Mouse (Mus musculus) forebrain, embryonic 15.5 days (tissue): ENCODE data around the gene Pou5f1. TPM values are rescaled to one million over a fixed set of nuclear protein-coding genes. Genes with fewer than 3 reads are reported as not detected.
"Not testable (repeated sequence)": the region's sequence is repeated elsewhere in the genome, so short reads cannot be mapped to it uniquely, and the experiment has no call there.

ENCODE experiments used
- ATAC-seq: fragments of 200-750 bp; cut with Nextera tagmentation; replicated peaks from 2 replicates; pipeline ENCODE4 v1.8.0; 2017; ENCODE audit warnings: mild to moderate bottlenecking, moderate TSS enrichment, moderate library complexity
- H3K27ac ChIP-seq: fragments of 300-500 bp; sonication (generic); replicated peaks from 2 replicates; pipeline ENCODE4 v1.5.1; 2015; ENCODE audit warnings: mild to moderate bottlenecking, inconsistent platforms
- H3K27me3 ChIP-seq: fragments of 300-500 bp; sonication (generic); 2 replicates; pipeline ENCODE4 v1.6.1; 2015; ENCODE audit warnings: inconsistent platforms
- H3K36me3 ChIP-seq: fragments of 300-500 bp; sonication (generic); 2 replicates; pipeline ENCODE4 v1.6.1; 2015; ENCODE audit warnings: mild to moderate bottlenecking, inconsistent platforms
- H3K4me1 ChIP-seq: fragments of 300-500 bp; sonication (generic); 2 replicates; pipeline ENCODE4 v1.6.1; 2015; ENCODE audit warnings: inconsistent platforms
- H3K4me2 ChIP-seq: fragments of 300-500 bp; sonication (generic); replicated peaks from 2 replicates; pipeline ENCODE4 v1.6.1; 2015; ENCODE audit warnings: mild to moderate bottlenecking, inconsistent platforms
- H3K4me3 ChIP-seq: fragments of 300-500 bp; sonication (generic); 2 replicates; pipeline ENCODE4 v1.5.1; 2015; ENCODE audit warnings: mild to moderate bottlenecking, inconsistent platforms
- H3K9ac ChIP-seq: fragments of 300-500 bp; sonication (generic); replicated peaks from 2 replicates; pipeline ENCODE4 v1.6.1; 2015; ENCODE audit warnings: mild to moderate bottlenecking, inconsistent platforms
- H3K9me3 ChIP-seq: fragments of 300-500 bp; sonication (generic); 2 replicates; pipeline ENCODE4 v1.6.1; 2016; ENCODE audit warnings: inconsistent platforms
- WGBS: fragments of 180-500 bp; shearing (Covaris S2); methylation state at CpG from one replicate; pipeline ENCODE4 v1.1.7; 2015; ENCODE audit warnings: mixed read lengths; 5-methylcytosine and 5-hydroxymethylcytosine counted together
- polyA plus RNA-seq: library from polyadenylated mRNA; unstranded; fragments of >200 nt; fragmentation: Nextera tagmentation; extraction: Ambion mirVana; gene quantifications from 2 replicates; pipeline ENCODE4 v1.2.1, GENCODE M21; 2015

Gene Pou5f1
- polyA plus RNA-seq: not detected in 2 replicates

GRCm38 (mm10) chr17:35505776-35506175 lies at the start of gene Pou5f1:
Gene Pou5f1, plus strand, starts transcription at chr17:35506018.
- Histone ChIP-seq H3K9ac (no peak within 1 kb of the TSS), H3K27ac (no peak within 1 kb of the TSS), H3K4me1 (no peaks in the 10 kb centered on the region), H3K36me3 (no peaks in the 10 kb centered on the region), H3K4me3 (no peak within 1 kb of the TSS), H3K4me2 (no peak within 1 kb of the TSS), H3K27me3 (peaks cover 18% of the 10 kb centered on the region), H3K9me3 (no peaks in the 10 kb centered on the region)
- WGBS: 39% methylated on average over 13 of the region's 13 CpGs
- no peak for ATAC-seq

GRCm38 (mm10) chr17:35458247-35458646 lies 47.6 kb upstream of the Pou5f1 start:
- H3K4me1 ChIP-seq, H3K9ac ChIP-seq, H3K27ac ChIP-seq, H3K36me3 ChIP-seq, H3K4me2 ChIP-seq, H3K4me3 ChIP-seq, H3K27me3 ChIP-seq, ATAC-seq, H3K9me3 ChIP-seq: not testable (repeated sequence)
- no CpG with 5 or more reads among the region's 1 CpGs for WGBS

DNA sequence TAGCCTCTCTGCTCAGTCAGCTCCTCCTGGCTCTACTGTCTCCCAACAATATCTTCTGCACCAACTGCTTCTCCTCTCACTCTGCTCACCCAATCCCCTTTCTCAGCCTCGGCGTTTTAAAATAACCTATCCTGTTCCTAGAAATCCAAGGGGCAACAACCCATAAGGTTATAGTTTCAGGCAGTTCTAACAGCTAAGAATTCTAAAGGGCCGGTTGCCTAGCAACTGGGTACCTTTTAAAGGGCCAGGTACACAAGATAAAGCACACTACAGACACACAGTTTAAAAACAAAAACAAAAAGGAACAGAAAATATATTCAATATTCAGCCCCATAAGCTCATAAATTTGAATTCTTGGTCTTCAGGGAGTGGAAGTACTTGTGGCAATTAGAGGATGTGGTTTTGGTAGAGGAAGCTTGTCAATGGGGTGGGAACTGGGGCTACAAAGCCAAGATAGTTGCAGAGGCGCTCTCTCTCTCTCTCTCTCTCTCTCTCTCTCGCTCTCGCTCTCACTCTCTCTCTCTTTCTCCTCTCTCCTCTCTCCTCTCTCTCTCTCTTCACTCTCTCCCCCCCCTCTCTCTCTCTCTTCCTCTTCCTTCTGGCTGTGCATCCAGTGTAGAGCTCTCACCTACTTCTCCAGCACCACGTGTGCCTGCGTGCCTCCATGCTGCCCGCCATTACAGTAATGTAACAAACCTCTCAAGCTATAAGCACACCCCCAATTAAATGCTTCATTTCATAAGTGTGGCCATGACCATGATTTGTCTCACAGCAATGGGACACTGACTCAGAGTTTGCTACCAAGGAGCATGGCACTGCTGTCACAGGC lies 45.1 kb upstream of the Pou5f1 start:
- H3K9ac ChIP-seq, H3K27me3 ChIP-seq, H3K9me3 ChIP-seq, H3K4me2 ChIP-seq, H3K4me3 ChIP-seq, H3K36me3 ChIP-seq, H3K4me1 ChIP-seq, H3K27ac ChIP-seq: not testable (repeated sequence)
- 80% methylated on average over 2 of the region's 9 CpGs for WGBS
- ATAC-seq: peak; percentile 68

DNA sequence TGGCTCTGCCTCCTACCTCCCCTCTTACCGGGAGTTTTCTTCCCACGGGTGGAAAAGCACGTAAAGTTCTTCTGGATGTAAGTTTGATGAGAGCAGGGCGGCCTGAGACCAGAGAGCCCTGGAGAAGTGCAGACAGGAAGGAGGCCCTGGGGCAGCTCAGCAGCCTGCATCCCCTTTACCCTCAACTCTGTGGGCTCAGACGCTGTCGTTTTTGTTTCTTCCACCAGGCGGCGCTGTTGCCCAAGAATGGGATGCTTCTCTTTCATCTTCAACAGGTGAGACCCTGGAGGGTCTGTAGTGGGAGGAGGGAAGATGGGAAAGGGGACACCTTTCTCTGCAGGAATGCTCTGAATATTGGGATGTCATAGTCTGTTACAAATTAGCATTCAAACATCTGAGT lies 40.2 kb upstream of the Pou5f1 start:
- not testable (repeated sequence) for H3K4me2 ChIP-seq, H3K9me3 ChIP-seq, H3K4me3 ChIP-seq, H3K4me1 ChIP-seq, H3K9ac ChIP-seq, H3K27ac ChIP-seq, H3K36me3 ChIP-seq, ATAC-seq
- 9% methylated on average over 8 of the region's 8 CpGs for WGBS
- H3K27me3 ChIP-seq: peaks cover 22% of the 10 kb centered on the region

DNA sequence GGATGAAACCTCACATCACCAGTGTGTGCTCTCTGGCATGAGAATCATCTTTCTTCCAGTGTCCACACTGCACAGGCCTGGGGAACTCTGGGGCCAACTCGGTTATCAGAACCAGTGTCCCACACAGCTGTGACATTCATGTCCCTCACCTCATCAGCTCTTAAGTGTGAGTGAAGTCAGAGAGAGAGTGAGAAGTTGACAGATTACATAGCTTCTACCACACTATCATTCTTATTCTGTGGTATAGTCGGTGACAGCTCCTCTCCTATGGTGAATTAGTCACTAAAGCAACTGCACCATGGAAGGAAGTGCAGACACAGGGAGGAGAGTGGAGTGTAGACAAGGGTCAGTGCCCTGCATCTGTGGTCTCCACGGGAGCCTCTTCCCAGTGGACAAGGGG lies 36.9 kb upstream of the Pou5f1 start:
- not testable (repeated sequence) for H3K9ac ChIP-seq, H3K4me3 ChIP-seq, H3K4me2 ChIP-seq, H3K36me3 ChIP-seq, ATAC-seq, H3K9me3 ChIP-seq, H3K27ac ChIP-seq
- Histone ChIP-seq H3K27me3 (peaks cover 25% of the 10 kb centered on the region), H3K4me1 (peaks cover 11% of the 10 kb centered on the region)
- 73% methylated on average over 3 of the region's 3 CpGs for WGBS

- Histone ChIP-seq H3K9ac (no peak within 1 kb of the TSS), H3K4me1 (peaks cover 11% of the 10 kb centered on the region), H3K9me3 (no peaks in the 10 kb centered on the region), H3K36me3 (no peaks in the 10 kb centered on the region), H3K4me2 (peak within 1 kb of the TSS; percentile 60), H3K4me3 (peak within 1 kb of the TSS; percentile 39), H3K27ac (no peak within 1 kb of the TSS), H3K27me3 (peaks cover 25% of the 10 kb centered on the region)
- ATAC-seq: no peak
- WGBS: 1% methylated on average over 80 of the region's 80 CpGs
Measured at GRCm38 (mm10) chr17:35469842-35470751, 35.7 kb upstream of the Pou5f1 start, which contains the start of gene H2-Q10. Gene H2-Q10, plus strand, starts transcription at chr17:35470089.

DNA sequence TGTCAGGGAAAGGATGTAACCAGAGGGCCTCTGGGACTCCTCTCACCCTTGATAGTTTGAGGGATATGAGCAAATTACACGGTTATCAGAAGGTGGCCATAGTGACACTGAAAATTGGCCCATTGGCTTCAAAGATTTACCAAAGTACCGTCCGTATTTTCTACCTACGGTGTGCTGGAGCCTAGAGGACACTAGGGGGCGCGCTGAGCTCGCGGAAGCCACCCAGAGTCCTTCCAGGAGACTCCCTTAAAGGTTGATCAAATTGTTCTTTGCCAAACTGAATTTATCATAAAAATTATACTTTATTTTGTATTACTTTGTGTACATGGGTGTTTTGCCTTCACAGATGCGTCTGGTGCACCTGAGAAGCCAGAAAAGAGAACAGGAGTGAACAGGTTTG lies 21.8 kb upstream of the Pou5f1 start:
- 1% methylated on average over 9 of the region's 9 CpGs for WGBS
- H3K27ac ChIP-seq: no peak overlapping the region
- no peak overlapping the region for H3K9ac ChIP-seq
- no peak overlapping the region for H3K4me3 ChIP-seq
- H3K4me1 ChIP-seq: no peaks in the 10 kb centered on the region
- ATAC-seq: no peak
- H3K27me3 ChIP-seq: no peaks in the 10 kb centered on the region
- no peaks in the 10 kb centered on the region for H3K36me3 ChIP-seq
- H3K4me2 ChIP-seq: no peak overlapping the region
- H3K9me3 ChIP-seq: no peaks in the 10 kb centered on the region

GRCm38 (mm10) chr17:35485702-35486101 lies 20.1 kb upstream of the Pou5f1 start:
- Histone ChIP-seq H3K4me1 (no peaks in the 10 kb centered on the region), H3K27ac (no peak overlapping the region), H3K36me3 (no peaks in the 10 kb centered on the region), H3K4me2 (no peak overlapping the region), H3K9ac (no peak overlapping the region), H3K27me3 (no peaks in the 10 kb centered on the region), H3K9me3 (no peaks in the 10 kb centered on the region), H3K4me3 (no peak overlapping the region)
- 39% methylated on average over 4 of the region's 4 CpGs for WGBS
- no peak for ATAC-seq

GRCm38 (mm10) chr17:35486726-35487125 lies 19.1 kb upstream of the Pou5f1 start:
- ATAC-seq: no peak
- H3K4me1 ChIP-seq: no peaks in the 10 kb centered on the region
- H3K36me3 ChIP-seq: no peaks in the 10 kb centered on the region
- WGBS: 70% methylated on average over 10 of the region's 10 CpGs
- no peak overlapping the region for H3K9ac ChIP-seq
- H3K27ac ChIP-seq: no peak overlapping the region
- no peaks in the 10 kb centered on the region for H3K27me3 ChIP-seq
- no peak overlapping the region for H3K4me3 ChIP-seq
- H3K9me3 ChIP-seq: no peaks in the 10 kb centered on the region
- no peak overlapping the region for H3K4me2 ChIP-seq

GRCm38 (mm10) chr17:35488041-35488440 lies 17.8 kb upstream of the Pou5f1 start:
- Histone ChIP-seq H3K9me3 (no peaks in the 10 kb centered on the region), H3K4me3 (no peak overlapping the region), H3K27me3 (no peaks in the 10 kb centered on the region), H3K36me3 (no peaks in the 10 kb centered on the region), H3K4me2 (no peak overlapping the region), H3K27ac (no peak overlapping the region), H3K4me1 (no peaks in the 10 kb centered on the region), H3K9ac (no peak overlapping the region)
- 92% methylated on average over 2 of the region's 2 CpGs for WGBS
- ATAC-seq: no peak

GRCm38 (mm10) chr17:35490320-35490719 lies 15.5 kb upstream of the Pou5f1 start:
- Histone ChIP-seq H3K9me3 (no peaks in the 10 kb centered on the region), H3K4me1 (no peaks in the 10 kb centered on the region), H3K9ac (no peak overlapping the region), H3K27me3 (no peaks in the 10 kb centered on the region), H3K4me3 (no peak overlapping the region), H3K4me2 (no peak overlapping the region), H3K27ac (no peak overlapping the region), H3K36me3 (no peaks in the 10 kb centered on the region)
- ATAC-seq: no peak
- WGBS: 47% methylated on average over 5 of the region's 5 CpGs

GRCm38 (mm10) chr17:35497124-35497523 lies 8.7 kb upstream of the Pou5f1 start:
- Histone ChIP-seq H3K27ac (no peak overlapping the region), H3K4me3 (no peak overlapping the region), H3K36me3 (no peaks in the 10 kb centered on the region), H3K9me3 (no peaks in the 10 kb centered on the region), H3K9ac (no peak overlapping the region), H3K4me1 (no peaks in the 10 kb centered on the region), H3K27me3 (no peaks in the 10 kb centered on the region), H3K4me2 (no peak overlapping the region)
- WGBS: 94% methylated on average over 7 of the region's 7 CpGs
- no peak for ATAC-seq
